Mouse (Mus musculus) embryonic facial prominence, embryonic 11.5 days (tissue): ENCODE data around the gene Gm11549. TPM values are rescaled to one million over a fixed set of nuclear protein-coding genes. Genes with fewer than 3 reads are reported as not detected.

Experiments
- ATAC-seq: fragments of 200-750 bp; cut with Nextera tagmentation; replicated peaks from 2 replicates; pipeline ENCODE4 v1.8.0; 2017; ENCODE audit warnings: low read depth; ENCODE audit not compliant: insufficient number of reproducible peaks, low FRiP score, low TSS enrichment
- DNase-seq: peaks from one replicate; pipeline ENCODE4 v3.0.0-alpha.2; 2015; ENCODE audit warnings: low spot score
- H3K27ac ChIP-seq: fragments of 300-500 bp; sonication (generic); replicated peaks from 2 replicates; pipeline ENCODE4 v1.5.1; 2014; ENCODE audit warnings: mild to moderate bottlenecking, low read depth, low read length, control low read depth
- H3K27me3 ChIP-seq: fragments of 300-500 bp; sonication (generic); 2 replicates; pipeline ENCODE4 v1.6.1; 2014; ENCODE audit warnings: mild to moderate bottlenecking, low read length, moderate library complexity, mixed read lengths; ENCODE audit not compliant: control insufficient read depth, insufficient read depth
- H3K36me3 ChIP-seq: fragments of 300-500 bp; sonication (generic); replicated peaks from 2 replicates; pipeline ENCODE4 v1.6.1; 2014; ENCODE audit warnings: low read depth, mild to moderate bottlenecking, low read length, moderate library complexity, mixed read lengths; ENCODE audit not compliant: control insufficient read depth, insufficient read depth
- H3K4me1 ChIP-seq: fragments of 300-500 bp; sonication (generic); 2 replicates; pipeline ENCODE4 v1.6.1; 2014; ENCODE audit warnings: low read length, mixed read lengths; ENCODE audit not compliant: control insufficient read depth, insufficient read depth
- H3K4me2 ChIP-seq: fragments of 300-500 bp; sonication (generic); 2 replicates; pipeline ENCODE4 v1.6.1; 2014; ENCODE audit warnings: low read depth, mild to moderate bottlenecking, control low read depth, low read length, moderate library complexity
- H3K4me3 ChIP-seq: fragments of 300-500 bp; sonication (generic); 2 replicates; pipeline ENCODE4 v1.5.1; 2014; ENCODE audit warnings: low read depth, low read length, control low read depth
- H3K9ac ChIP-seq: fragments of 300-500 bp; sonication (generic); replicated peaks from 2 replicates; pipeline ENCODE4 v1.6.1; 2014; ENCODE audit warnings: mild to moderate bottlenecking, control low read depth, low read length
- H3K9me3 ChIP-seq: fragments of 300-500 bp; sonication (generic); replicated peaks from 2 replicates; pipeline ENCODE4 v1.6.1; 2016; ENCODE audit warnings: mild to moderate bottlenecking, low read length, inconsistent platforms, mixed read lengths; ENCODE audit not compliant: control insufficient read depth
- WGBS: fragments of 180-500 bp; shearing (Covaris S2); extraction: QIAGEN DNeasy Blood & Tissue Kit; methylation state at CpG from one replicate; pipeline ENCODE4 v1.1.7; 2014; 5-methylcytosine and 5-hydroxymethylcytosine counted together
- polyA plus RNA-seq: library from polyadenylated mRNA; unstranded; fragments of >200 nt; fragmentation: Nextera tagmentation; extraction: Ambion mirVana; gene quantifications from 2 replicates; pipeline ENCODE4 v1.2.1, GENCODE M21; 2014

The Gm11549 gene
- polyA plus RNA-seq, 1 experiment from 2014 or later: 0.10 TPM

DNA sequence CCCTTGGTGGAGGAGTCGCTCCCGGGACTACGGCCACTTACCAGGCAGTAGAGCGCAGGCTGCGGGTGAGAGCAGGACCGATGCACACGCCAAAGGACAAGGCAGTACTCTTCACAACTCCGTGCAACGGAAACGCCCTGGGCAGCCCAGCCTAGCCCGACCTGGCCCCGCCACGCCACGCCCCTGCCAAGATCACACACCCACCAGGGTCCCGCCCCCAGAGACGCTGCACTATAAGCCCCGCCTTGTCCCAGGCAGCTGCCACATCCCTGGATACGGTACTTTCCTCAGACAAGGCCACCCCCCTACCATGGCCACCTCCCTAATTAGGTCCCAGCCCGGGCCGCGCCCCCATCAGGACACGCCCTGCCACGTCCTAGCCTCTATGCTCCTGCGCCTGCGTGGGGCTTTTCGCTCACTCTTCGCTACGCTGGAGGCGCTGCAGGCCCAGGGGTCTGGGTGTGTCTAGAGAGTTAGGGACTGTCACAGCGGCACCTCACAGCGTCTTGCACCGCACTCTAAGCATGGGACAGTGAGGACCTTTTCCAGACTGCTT lies 46.0 kb downstream of the Gm11549 start, which contains the start of the genes Anxa5 and 1810062G17Rik:
TSS of gene Anxa5 (minus strand) at position 363 of the 556 bp plus-strand sequence.
TSS of gene 1810062G17Rik (plus strand) at position 406 of the 556 bp plus-strand sequence.
- Histone ChIP-seq H3K4me2 (peak within 1 kb of the TSS; percentile 81), H3K4me3 (peak within 1 kb of the TSS; percentile 67), H3K9ac (peak within 1 kb of the TSS; percentile 65), H3K27me3 (no peaks in the 10 kb centered on the region), H3K9me3 (no peaks in the 10 kb centered on the region), H3K4me1 (peaks cover 2% of the 10 kb centered on the region; the same call in 1 of the 2 replicates), H3K36me3 (no peaks in the 10 kb centered on the region), H3K27ac (no peak within 1 kb of the TSS; the same call in 1 of the 2 replicates)
- DNase-seq: peak; percentile 95
- ATAC-seq: peak; percentile 99
- 0% methylated on average over 32 of the region's 32 CpGs for WGBS

DNA sequence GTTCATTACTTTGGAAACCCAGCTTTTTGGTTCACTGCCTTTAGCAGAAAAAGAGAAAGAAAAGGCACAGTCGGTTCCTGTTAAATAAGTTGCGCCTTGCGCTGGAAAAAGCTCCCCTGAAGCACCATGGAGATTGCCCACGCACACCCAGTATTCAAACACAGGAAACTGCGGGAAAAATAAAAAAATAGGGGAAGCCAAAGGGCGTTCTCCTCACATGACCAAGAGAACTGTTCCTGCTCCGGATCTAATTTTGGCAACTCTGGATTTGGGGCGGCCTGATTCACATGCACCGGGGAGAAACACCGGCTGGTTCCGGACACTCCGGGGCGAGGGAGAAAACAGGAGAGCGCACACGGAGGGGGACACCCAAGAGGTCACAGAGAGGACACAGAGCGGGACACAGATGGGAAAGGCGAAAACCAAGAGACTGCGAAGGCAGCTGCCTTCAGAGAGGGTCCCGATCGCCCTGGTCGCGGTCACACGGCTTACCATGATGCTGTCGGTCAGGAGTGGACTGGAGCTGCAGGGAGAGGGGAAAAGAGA lies 46.6 kb downstream of the Gm11549 start:
- Histone ChIP-seq H3K36me3 (no peaks in the 10 kb centered on the region), H3K9ac (peak overlapping the region; percentile 65), H3K4me2 (peak overlapping the region; percentile 81), H3K4me3 (peak overlapping the region; percentile 67), H3K27ac (no peak overlapping the region; the same call in 1 of the 2 replicates), H3K27me3 (no peaks in the 10 kb centered on the region), H3K9me3 (no peaks in the 10 kb centered on the region), H3K4me1 (peaks cover 2% of the 10 kb centered on the region; the same call in 1 of the 2 replicates)
- peak; percentile 23 for DNase-seq
- peak; percentile 57; the same call in 1 of the 2 replicates for ATAC-seq
- 2% methylated on average over 24 of the region's 24 CpGs for WGBS

DNA sequence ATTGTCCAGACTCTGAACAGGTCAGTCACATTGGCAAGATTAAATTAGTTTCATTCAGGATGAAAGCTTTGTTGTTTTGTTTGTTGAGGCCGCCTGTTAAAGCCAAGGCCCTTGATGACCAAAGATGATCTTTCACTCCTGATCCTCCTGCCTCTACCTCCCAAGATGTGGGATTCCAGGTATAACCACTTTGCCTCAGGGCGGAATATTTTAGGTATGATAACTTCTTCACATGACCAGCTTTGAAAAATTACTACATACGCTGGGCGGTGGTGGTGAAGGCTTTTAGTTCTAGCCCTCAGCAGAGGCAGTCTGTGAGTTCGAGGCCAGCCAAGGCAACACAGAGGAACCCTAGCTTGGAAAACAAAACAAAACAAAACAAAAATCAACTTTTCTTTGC lies 47.2 kb downstream of the Gm11549 start:
- Histone ChIP-seq H3K4me2 (no peak overlapping the region; the same call in 1 of the 2 replicates), H3K27ac (no peak overlapping the region), H3K27me3 (no peaks in the 10 kb centered on the region), H3K36me3 (no peaks in the 10 kb centered on the region), H3K4me1 (peaks cover 2% of the 10 kb centered on the region; the same call in 1 of the 2 replicates), H3K4me3 (peak overlapping the region; percentile 67; the same call in 1 of the 2 replicates), H3K9me3 (no peaks in the 10 kb centered on the region), H3K9ac (no peak overlapping the region)
- no peak for DNase-seq
- ATAC-seq: no peak
- WGBS: 79% methylated on average over 5 of the region's 5 CpGs

DNA sequence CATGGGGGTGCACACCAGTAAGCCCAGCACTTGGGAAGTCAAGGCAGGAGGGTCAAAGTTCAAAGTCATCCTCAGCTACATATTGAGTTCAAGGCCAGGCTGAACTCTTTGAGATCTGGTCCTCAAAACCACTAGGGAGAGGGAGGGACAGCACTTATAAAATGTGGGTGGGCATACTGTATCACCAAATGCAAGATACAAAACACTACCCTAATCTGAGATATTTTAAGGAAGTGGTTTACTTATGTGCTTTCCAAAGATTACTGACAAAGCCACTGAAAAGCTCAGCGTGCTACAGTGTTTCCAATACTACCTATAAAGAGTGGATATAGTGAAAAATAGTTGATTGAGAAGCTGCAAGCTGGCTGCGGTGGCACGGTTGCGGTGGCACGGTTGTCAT lies 48.4 kb downstream of the Gm11549 start:
- DNase-seq: no peak
- H3K36me3 ChIP-seq: no peaks in the 10 kb centered on the region
- no peak overlapping the region for H3K4me3 ChIP-seq
- H3K4me1 ChIP-seq: peaks cover 2% of the 10 kb centered on the region; the same call in 1 of the 2 replicates
- no peaks in the 10 kb centered on the region for H3K27me3 ChIP-seq
- H3K9me3 ChIP-seq: no peaks in the 10 kb centered on the region
- H3K9ac ChIP-seq: no peak overlapping the region
- no peak for ATAC-seq
- WGBS: 96% methylated on average over 5 of the region's 5 CpGs
- H3K4me2 ChIP-seq: no peak overlapping the region
- no peak overlapping the region for H3K27ac ChIP-seq

DNA sequence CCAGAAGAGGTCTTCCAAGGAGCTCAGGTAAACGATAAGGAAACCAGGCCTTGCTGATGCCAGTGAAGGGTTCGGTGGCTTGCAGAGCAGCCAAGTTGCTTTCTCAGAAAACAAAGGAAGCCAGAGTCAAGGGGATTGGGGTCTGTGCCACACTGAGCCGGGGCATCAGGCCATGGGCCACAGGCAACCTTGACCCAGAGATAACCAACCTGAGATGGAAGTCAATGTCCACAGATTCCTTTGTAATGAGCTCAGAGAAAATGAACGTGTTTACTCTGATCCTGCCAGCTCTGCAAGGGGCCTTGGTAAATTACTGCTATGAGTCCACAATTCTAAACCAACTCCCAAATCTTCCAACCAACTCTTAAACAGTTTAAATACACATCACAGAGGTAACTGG lies 49.8 kb downstream of the Gm11549 start:
- 77% methylated on average over 4 of the region's 4 CpGs for WGBS
- Histone ChIP-seq H3K4me2 (no peak overlapping the region), H3K4me1 (peaks cover 2% of the 10 kb centered on the region; the same call in 1 of the 2 replicates), H3K9ac (no peak overlapping the region), H3K9me3 (no peaks in the 10 kb centered on the region), H3K27me3 (no peaks in the 10 kb centered on the region), H3K36me3 (no peaks in the 10 kb centered on the region), H3K4me3 (no peak overlapping the region), H3K27ac (no peak overlapping the region)
- ATAC-seq (no peak), DNase-seq (no peak)

DNA sequence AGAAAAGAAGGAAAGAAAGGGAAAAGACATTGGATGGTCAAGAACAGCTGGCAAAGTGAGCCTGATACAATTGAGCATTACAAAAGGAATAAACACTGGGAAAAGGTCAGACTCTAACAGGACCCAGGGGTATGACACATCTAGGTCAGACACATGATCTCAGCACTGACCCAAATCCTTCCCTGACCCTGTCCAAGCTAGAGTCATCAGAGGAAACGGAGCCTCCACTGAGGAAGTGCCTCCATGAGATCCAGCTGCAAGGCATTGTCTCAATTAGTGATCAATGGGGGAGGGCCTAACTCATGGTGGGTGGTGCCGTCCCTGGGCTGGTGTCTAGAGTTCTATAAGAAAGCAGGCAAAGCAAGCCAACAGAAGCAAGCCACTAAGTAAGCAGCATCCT lies 52.7 kb downstream of the Gm11549 start:
- Histone ChIP-seq H3K9me3 (no peaks in the 10 kb centered on the region), H3K4me2 (no peak overlapping the region), H3K9ac (no peak overlapping the region), H3K27ac (no peak overlapping the region), H3K27me3 (no peaks in the 10 kb centered on the region), H3K4me1 (no peaks in the 10 kb centered on the region), H3K4me3 (no peak overlapping the region), H3K36me3 (no peaks in the 10 kb centered on the region)
- DNase-seq (no peak), ATAC-seq (no peak)
- WGBS: 27% methylated on average over 2 of the region's 2 CpGs

GRCm38 (mm10) chr3:36467632-36468031 lies 54.0 kb downstream of the Gm11549 start:
- DNase-seq (no peak), ATAC-seq (no peak)
- WGBS: 82% methylated on average over 7 of the region's 7 CpGs

DNA sequence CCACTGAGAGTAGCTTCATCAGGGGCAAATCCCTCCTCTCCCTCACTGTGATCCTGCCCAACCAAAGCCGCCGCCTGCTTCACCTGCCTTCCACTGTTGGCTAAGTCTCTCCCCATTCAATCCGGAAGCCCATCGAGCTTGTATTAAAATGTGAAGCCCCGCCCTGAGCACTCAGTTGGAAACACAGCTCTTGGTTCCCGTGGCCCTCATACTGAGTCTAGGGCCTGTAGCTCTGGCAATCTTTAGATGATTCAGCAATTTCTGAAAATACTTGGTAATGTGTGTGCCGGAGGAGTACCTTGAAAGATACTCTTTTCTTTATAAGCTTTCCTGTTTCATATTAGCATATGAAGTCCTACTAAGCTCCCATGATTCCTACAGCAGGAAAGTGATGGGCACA lies 56.1 kb downstream of the Gm11549 start:
- Histone ChIP-seq H3K4me1 (no peaks in the 10 kb centered on the region), H3K27ac (no peak overlapping the region), H3K9ac (no peak overlapping the region), H3K4me2 (no peak overlapping the region), H3K9me3 (no peaks in the 10 kb centered on the region), H3K4me3 (no peak overlapping the region), H3K27me3 (no peaks in the 10 kb centered on the region), H3K36me3 (no peaks in the 10 kb centered on the region)
- WGBS: 64% methylated on average over 7 of the region's 7 CpGs
- DNase-seq (no peak), ATAC-seq (no peak)

More at GRCm38 (mm10) chr3:36467632-36468031, 54.0 kb downstream of the Gm11549 start:
- Histone ChIP-seq H3K4me3 (no peak overlapping the region), H3K27ac (no peak overlapping the region), H3K36me3 (no peaks in the 10 kb centered on the region), H3K9ac (no peak overlapping the region), H3K4me1 (no peaks in the 10 kb centered on the region), H3K9me3 (no peaks in the 10 kb centered on the region), H3K4me2 (no peak overlapping the region), H3K27me3 (no peaks in the 10 kb centered on the region)
